Mouse (Mus musculus) ES-E14 (cell line): ENCODE results near the gene Npm3.

Source experiments
- CHD2 ChIP-seq: IDR thresholded peaks from 2 replicates; pipeline ENCODE4 v1.6.1; 2014; ENCODE audit warnings: mild to moderate bottlenecking, low read depth, low read length, inconsistent platforms
- ZC3H11A ChIP-seq: IDR thresholded peaks from 2 replicates; pipeline ENCODE4 v1.6.1; 2012; ENCODE audit warnings: low read depth, mild to moderate bottlenecking, inconsistent platforms, low read length, borderline replicate concordance
- ZNF384 ChIP-seq: IDR thresholded peaks from 2 replicates; pipeline ENCODE4 v1.6.1; 2012; ENCODE audit warnings: low read depth, low read length, inconsistent platforms

DNA sequence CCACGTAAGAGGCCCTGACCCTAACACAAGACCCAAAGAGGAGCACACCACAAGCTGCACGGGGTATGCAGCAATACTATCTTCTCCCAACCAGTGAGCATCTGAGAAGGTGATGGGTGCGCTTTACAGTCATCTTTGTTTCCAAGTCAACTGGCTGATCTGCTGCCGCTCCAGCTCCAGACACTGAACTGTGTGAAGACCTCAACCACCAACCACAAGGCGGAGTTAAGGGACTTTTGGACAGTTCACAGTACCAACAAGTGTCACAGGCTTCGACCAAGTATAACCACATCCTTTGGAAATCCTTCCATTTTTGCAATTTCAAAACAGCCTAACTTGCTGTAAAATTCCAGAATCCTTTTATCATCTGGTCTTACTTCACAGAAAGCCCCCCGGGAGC lies 2.5 kb upstream of the Npm3 start:
- TF ChIP-seq ZC3H11A (no peak), ZNF384 (no peak), CHD2 (no peak)
